Mouse (Mus musculus): ENCODE results near the gene Rpl23a.

DNA sequence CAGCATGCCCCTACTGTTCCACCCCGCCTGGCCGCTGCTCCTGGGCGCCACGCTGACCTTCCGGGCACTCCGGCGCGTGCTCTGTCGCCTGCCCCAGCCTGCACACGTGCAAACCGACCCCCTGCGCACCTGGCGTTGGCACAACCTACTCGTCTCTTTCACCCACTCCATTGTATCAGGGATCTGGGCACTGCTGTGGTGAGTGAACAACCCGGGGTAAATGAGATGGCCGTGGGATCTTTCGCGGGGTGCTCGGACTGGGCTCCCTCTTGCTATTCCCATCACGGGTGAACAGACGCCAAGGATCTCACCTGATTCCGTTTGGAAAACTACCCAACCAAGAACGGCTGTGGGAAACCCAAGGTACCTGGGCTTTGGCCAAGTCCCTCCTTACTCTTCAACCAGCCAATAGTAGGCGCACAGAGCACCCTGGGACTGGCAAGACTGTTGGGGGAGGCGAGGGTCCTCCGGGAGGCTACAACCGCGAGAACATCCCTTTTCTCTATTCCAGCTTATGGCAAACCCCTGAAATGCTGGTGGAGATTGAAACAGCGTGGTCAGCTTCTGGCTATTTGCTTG, 4.4 kb downstream of the Rpl23a start:
- TF ChIP-seq ZNF384 (IDR thresholded peaks at IDR 0.05; ENCODE audit: low read depth, low read length) (no peak), RAD21 (IDR thresholded peaks at IDR 0.05; ENCODE audit: low read depth, low read length) (no peak)
